Mouse (Mus musculus): Measurements from ENCODE around the gene Neurl1a. TPM values are rescaled to one million over a fixed set of nuclear protein-coding genes. Genes with fewer than 3 reads are reported as not detected.

The Neurl1a gene
- polyA plus RNA-seq, 1 experiment from 2014 or later: 15.0 TPM

GRCm38 (mm10) chr19:47225791-47226190 is 47.2 kb downstream of the Neurl1a start:
- ATAC-seq: no peak
- peaks cover 11% of the 10 kb centered on the region for H3K4me1 ChIP-seq (ENCODE audit: control insufficient read depth, insufficient read depth, low read depth, low read length)
- H3K9ac ChIP-seq (ENCODE audit: low read depth, low read length): no peak overlapping the region
- no peaks in the 10 kb centered on the region for H3K27me3 ChIP-seq (replicated peaks; ENCODE audit: control insufficient read depth, insufficient read depth, low read length)
- no peaks in the 10 kb centered on the region for H3K36me3 ChIP-seq (ENCODE audit: control insufficient read depth, insufficient read depth, low read length)
- no peaks in the 10 kb centered on the region for H3K9me3 ChIP-seq (ENCODE audit: control insufficient read depth, low read length)
- 86% methylated on average over 5 of the region's 5 CpGs for WGBS
- H3K27ac ChIP-seq (ENCODE audit: low read depth, low read length): no peak overlapping the region
- no peak overlapping the region for H3K4me3 ChIP-seq (ENCODE audit: low read length)
- no peak overlapping the region for H3K4me2 ChIP-seq (ENCODE audit: low read length)

- H3K36me3 ChIP-seq (ENCODE audit: control insufficient read depth, insufficient read depth, low read length): no peaks in the 10 kb centered on the region
- peaks cover 8% of the 10 kb centered on the region for H3K4me1 ChIP-seq (ENCODE audit: control insufficient read depth, insufficient read depth, low read depth, low read length)
- H3K9ac ChIP-seq (ENCODE audit: low read depth, low read length): peak overlapping the region; percentile 57
- no peaks in the 10 kb centered on the region for H3K27me3 ChIP-seq (replicated peaks; ENCODE audit: control insufficient read depth, insufficient read depth, low read length)
- ATAC-seq: peak; percentile 70
- H3K9me3 ChIP-seq (ENCODE audit: control insufficient read depth, low read length): no peaks in the 10 kb centered on the region
- peak overlapping the region; percentile 48; the same call in 1 of the 2 replicates for H3K27ac ChIP-seq (ENCODE audit: low read depth, low read length)
- H3K4me3 ChIP-seq (ENCODE audit: low read length): peak overlapping the region; percentile 32
- H3K4me2 ChIP-seq (ENCODE audit: low read length): peak overlapping the region; percentile 54
- WGBS: 6% methylated on average over 17 of the region's 17 CpGs
Observed at GRCm38 (mm10) chr19:47228725-47229252, 50.2 kb downstream of the Neurl1a start.

GRCm38 (mm10) chr19:47229461-47229860 is 50.8 kb downstream of the Neurl1a start:
- no peak overlapping the region for H3K9ac ChIP-seq (ENCODE audit: low read depth, low read length)
- H3K4me2 ChIP-seq (ENCODE audit: low read length): no peak overlapping the region

GRCm38 (mm10) chr19:47230082-47230481 is 51.5 kb downstream of the Neurl1a start:
- H3K4me1 ChIP-seq (ENCODE audit: control insufficient read depth, insufficient read depth, low read depth, low read length): peaks cover 8% of the 10 kb centered on the region
- H3K4me3 ChIP-seq (ENCODE audit: low read length): no peak overlapping the region
- no peak for ATAC-seq
- WGBS: 93% methylated on average over 7 of the region's 7 CpGs
- H3K9me3 ChIP-seq (ENCODE audit: control insufficient read depth, low read length): no peaks in the 10 kb centered on the region
- H3K27me3 ChIP-seq (replicated peaks; ENCODE audit: control insufficient read depth, insufficient read depth, low read length): no peaks in the 10 kb centered on the region
- no peak overlapping the region for H3K4me2 ChIP-seq (ENCODE audit: low read length)
- no peak overlapping the region for H3K9ac ChIP-seq (ENCODE audit: low read depth, low read length)
- H3K27ac ChIP-seq (ENCODE audit: low read depth, low read length): no peak overlapping the region
- H3K36me3 ChIP-seq (ENCODE audit: control insufficient read depth, insufficient read depth, low read length): no peaks in the 10 kb centered on the region

More at GRCm38 (mm10) chr19:47229461-47229860, 50.8 kb downstream of the Neurl1a start:
- WGBS: 74% methylated on average over 5 of the region's 5 CpGs
- Histone ChIP-seq H3K27me3 (replicated peaks; ENCODE audit: control insufficient read depth, insufficient read depth, low read length) (no peaks in the 10 kb centered on the region), H3K4me1 (ENCODE audit: control insufficient read depth, insufficient read depth, low read depth, low read length) (peaks cover 8% of the 10 kb centered on the region), H3K4me3 (ENCODE audit: low read length) (no peak overlapping the region), H3K27ac (ENCODE audit: low read depth, low read length) (no peak overlapping the region), H3K9me3 (ENCODE audit: control insufficient read depth, low read length) (no peaks in the 10 kb centered on the region), H3K36me3 (ENCODE audit: control insufficient read depth, insufficient read depth, low read length) (no peaks in the 10 kb centered on the region)
- ATAC-seq: no peak

GRCm38 (mm10) chr19:47230682-47231081 is 52.1 kb downstream of the Neurl1a start:
- Histone ChIP-seq H3K36me3 (ENCODE audit: control insufficient read depth, insufficient read depth, low read length) (no peaks in the 10 kb centered on the region), H3K4me2 (ENCODE audit: low read length) (no peak overlapping the region), H3K9me3 (ENCODE audit: control insufficient read depth, low read length) (no peaks in the 10 kb centered on the region), H3K27ac (ENCODE audit: low read depth, low read length) (no peak overlapping the region), H3K9ac (ENCODE audit: low read depth, low read length) (no peak overlapping the region), H3K27me3 (replicated peaks; ENCODE audit: control insufficient read depth, insufficient read depth, low read length) (no peaks in the 10 kb centered on the region), H3K4me1 (ENCODE audit: control insufficient read depth, insufficient read depth, low read depth, low read length) (peaks cover 8% of the 10 kb centered on the region), H3K4me3 (ENCODE audit: low read length) (no peak overlapping the region)
- ATAC-seq: no peak
- WGBS: 79% methylated on average over 8 of the region's 8 CpGs

- no peak for ATAC-seq
- no peak overlapping the region for H3K4me2 ChIP-seq (ENCODE audit: low read length)
- H3K27ac ChIP-seq (ENCODE audit: low read depth, low read length): no peak overlapping the region
- H3K9ac ChIP-seq (ENCODE audit: low read depth, low read length): no peak overlapping the region
- H3K27me3 ChIP-seq (replicated peaks; ENCODE audit: control insufficient read depth, insufficient read depth, low read length): no peaks in the 10 kb centered on the region
- H3K36me3 ChIP-seq (ENCODE audit: control insufficient read depth, insufficient read depth, low read length): no peaks in the 10 kb centered on the region
- 87% methylated on average over 6 of the region's 6 CpGs for WGBS
- no peak overlapping the region for H3K4me3 ChIP-seq (ENCODE audit: low read length)
- H3K4me1 ChIP-seq (ENCODE audit: control insufficient read depth, insufficient read depth, low read depth, low read length): peaks cover 8% of the 10 kb centered on the region
- no peaks in the 10 kb centered on the region for H3K9me3 ChIP-seq (ENCODE audit: control insufficient read depth, low read length)
Observed at GRCm38 (mm10) chr19:47231389-47231788, 52.8 kb downstream of the Neurl1a start.

- Histone ChIP-seq H3K4me1 (ENCODE audit: control insufficient read depth, insufficient read depth, low read depth, low read length) (peaks cover 8% of the 10 kb centered on the region), H3K4me2 (ENCODE audit: low read length) (no peak overlapping the region), H3K9me3 (ENCODE audit: control insufficient read depth, low read length) (no peaks in the 10 kb centered on the region), H3K4me3 (ENCODE audit: low read length) (no peak overlapping the region), H3K9ac (ENCODE audit: low read depth, low read length) (no peak overlapping the region), H3K36me3 (ENCODE audit: control insufficient read depth, insufficient read depth, low read length) (no peaks in the 10 kb centered on the region), H3K27ac (ENCODE audit: low read depth, low read length) (no peak overlapping the region), H3K27me3 (replicated peaks; ENCODE audit: control insufficient read depth, insufficient read depth, low read length) (no peaks in the 10 kb centered on the region)
- ATAC-seq: no peak
- WGBS: 96% methylated on average over 5 of the region's 5 CpGs
Observed at GRCm38 (mm10) chr19:47232077-47232865, 53.7 kb downstream of the Neurl1a start.

- no peak overlapping the region for H3K27ac ChIP-seq (ENCODE audit: low read depth, low read length)
- H3K4me2 ChIP-seq (ENCODE audit: low read length): no peak overlapping the region
- H3K36me3 ChIP-seq (ENCODE audit: control insufficient read depth, insufficient read depth, low read length): no peaks in the 10 kb centered on the region
- H3K9ac ChIP-seq (ENCODE audit: low read depth, low read length): no peak overlapping the region
- 95% methylated on average over 3 of the region's 3 CpGs for WGBS
- no peak for ATAC-seq
- H3K9me3 ChIP-seq (ENCODE audit: control insufficient read depth, low read length): no peaks in the 10 kb centered on the region
- no peak overlapping the region for H3K4me3 ChIP-seq (ENCODE audit: low read length)
- peaks cover 8% of the 10 kb centered on the region for H3K4me1 ChIP-seq (ENCODE audit: control insufficient read depth, insufficient read depth, low read depth, low read length)
- H3K27me3 ChIP-seq (replicated peaks; ENCODE audit: control insufficient read depth, insufficient read depth, low read length): no peaks in the 10 kb centered on the region
Observed at GRCm38 (mm10) chr19:47233087-47233486, 54.5 kb downstream of the Neurl1a start.

GRCm38 (mm10) chr19:47240076-47240475 is 61.5 kb downstream of the Neurl1a start:
- Histone ChIP-seq H3K4me3 (ENCODE audit: low read length) (no peak overlapping the region), H3K4me1 (ENCODE audit: control insufficient read depth, insufficient read depth, low read depth, low read length) (no peaks in the 10 kb centered on the region)
- ATAC-seq: 0 out of 2 replicates have a peak, but pooled peaks have one; percentile 15

More at GRCm38 (mm10) chr19:47240076-47240475, 61.5 kb downstream of the Neurl1a start:
- 38% methylated on average over 12 of the region's 12 CpGs for WGBS
- Histone ChIP-seq H3K36me3 (ENCODE audit: control insufficient read depth, insufficient read depth, low read length) (no peaks in the 10 kb centered on the region), H3K27me3 (replicated peaks; ENCODE audit: control insufficient read depth, insufficient read depth, low read length) (no peaks in the 10 kb centered on the region), H3K27ac (ENCODE audit: low read depth, low read length) (no peak overlapping the region), H3K9ac (ENCODE audit: low read depth, low read length) (no peak overlapping the region), H3K9me3 (ENCODE audit: control insufficient read depth, low read length) (no peaks in the 10 kb centered on the region), H3K4me2 (ENCODE audit: low read length) (peak overlapping the region; percentile 6; the same call in 1 of the 2 replicates)
